Mouse (Mus musculus) gastrocnemius, adult 2 months (tissue): Measurements from ENCODE around the gene Slc10a7. TPM values are rescaled to one million over a fixed set of nuclear protein-coding genes. Genes with fewer than 3 reads are reported as not detected.
A peak's percentile ranks its signal among the peaks of the same experiment; 100 is the strongest.

ENCODE experiments used
- DNase-seq: peaks from one replicate; pipeline ENCODE4 v3.0.0; 2022
- H3K27ac ChIP-seq: fragments of 200-600 bp; 2 replicates; pipeline ENCODE4 v1.8.1; 2022; ENCODE audit warnings: mild to moderate bottlenecking
- H3K4me3 ChIP-seq: fragments of 200-600 bp; 2 replicates; pipeline ENCODE4 v1.8.1; 2022; ENCODE audit warnings: mild to moderate bottlenecking, moderate library complexity
- CTCF ChIP-seq: fragments of 200-600 bp; IDR thresholded peaks from 2 replicates; pipeline ENCODE4 v1.8.1; 2022; ENCODE audit warnings: antibody characterized with exemption, mild to moderate bottlenecking, moderate library complexity
- intact Hi-C: fragments of 180-260 bp; cut with DNase I; formaldehyde crosslinking; loops from one replicate; pipeline ENCODE4 v1.15.1; 2025
- total RNA-seq, 2 experiments: library from RNA; stranded (reverse); gene quantifications; 2 replicates each; pipeline ENCODE4 v1.2.3; 2021

Gene Slc10a7
- total RNA-seq, 2 experiments from 2014 or later: 6.7 to 6.9 TPM

DNA sequence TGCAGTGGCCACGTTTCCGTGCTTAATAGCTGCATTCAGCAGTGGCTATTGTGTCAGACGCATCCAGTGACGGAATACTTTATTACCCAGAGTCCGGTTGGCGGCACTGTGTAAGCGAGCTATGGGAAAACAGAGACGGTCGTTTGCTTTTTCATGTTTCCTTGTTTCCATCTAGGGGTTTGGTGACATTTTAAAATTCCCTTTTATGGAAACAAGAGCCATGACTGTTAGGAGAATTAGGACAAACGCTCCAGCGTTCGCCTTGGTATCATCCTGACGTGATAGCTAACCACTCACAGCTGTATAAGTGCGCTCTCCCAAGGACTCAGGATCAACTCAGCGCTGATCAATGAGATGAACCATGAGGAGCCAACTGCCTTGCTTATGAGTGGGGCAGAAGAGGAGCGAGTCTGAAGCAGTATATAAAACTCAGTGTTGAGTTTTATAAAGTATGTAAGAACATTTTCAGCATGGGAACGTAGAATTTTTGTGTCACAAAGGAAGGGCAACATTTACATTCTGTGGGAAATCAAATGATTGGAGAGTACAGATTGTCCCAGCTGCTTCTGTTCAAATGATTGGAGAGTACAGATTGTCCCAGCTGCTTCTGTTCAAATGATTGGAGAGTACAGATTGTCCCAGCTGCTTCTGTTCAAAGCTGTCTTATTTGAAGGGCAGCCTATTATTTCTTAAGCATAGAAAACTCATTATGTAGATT lies 125.5 kb downstream of the Slc10a7 start:
- Histone ChIP-seq H3K27ac (no peak overlapping the region), H3K4me3 (no peak overlapping the region; the same call in 1 of the 2 replicates)
- intact Hi-C loops: no loop called here
- TF ChIP-seq CTCF: no peak
- DNase-seq: no peak

DNA sequence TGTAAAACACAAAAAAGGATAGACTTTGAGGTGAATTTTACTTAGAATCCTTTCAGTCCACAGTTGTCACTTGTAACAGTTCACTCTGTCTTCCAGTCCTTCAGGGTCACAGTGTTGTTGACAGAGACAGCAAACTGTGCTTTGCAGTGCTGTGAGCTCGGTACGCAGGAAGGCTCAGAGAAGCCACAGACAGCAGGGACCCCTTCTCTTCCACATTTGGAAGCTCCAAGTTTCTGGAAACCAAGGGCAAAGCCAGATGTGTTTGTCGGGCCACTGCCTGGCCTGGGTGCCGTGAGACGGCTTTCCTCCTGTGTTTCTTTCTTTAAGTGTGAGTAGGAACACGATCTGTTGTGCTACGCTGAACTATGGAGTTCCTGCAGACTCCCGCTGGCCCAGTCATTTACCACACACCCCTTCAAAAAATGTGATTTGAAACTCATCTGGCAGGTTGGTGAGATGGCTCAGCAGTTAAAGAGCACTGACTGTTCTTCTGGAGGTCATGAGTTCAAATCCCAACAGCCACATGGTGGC lies 126.2 kb downstream of the Slc10a7 start:
- DNase-seq: no peak
- intact Hi-C loops: no loop called here
- no peak overlapping the region for H3K27ac ChIP-seq
- TF ChIP-seq CTCF: no peak
- H3K4me3 ChIP-seq: no peak overlapping the region

DNA sequence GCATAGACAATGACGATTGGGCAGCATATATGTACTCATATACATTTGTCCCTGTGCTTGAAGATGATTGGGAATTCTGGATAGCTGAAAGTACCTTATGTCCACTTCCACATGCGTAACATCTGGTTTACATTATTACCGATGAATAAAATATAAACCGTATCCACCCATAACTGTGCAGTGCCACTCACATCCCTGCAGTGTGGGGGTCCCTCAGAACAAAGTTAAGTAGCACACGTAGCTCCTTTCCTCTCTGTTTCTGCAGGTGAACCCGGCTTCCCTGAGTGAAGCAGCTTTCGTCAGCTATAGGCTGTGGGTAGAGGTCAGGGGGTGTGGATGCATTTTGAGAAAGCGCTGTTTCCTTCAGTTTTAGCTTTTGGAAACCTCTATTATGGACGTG lies 132.8 kb downstream of the Slc10a7 start:
- TF ChIP-seq CTCF: no peak
- DNase-seq: no peak
- Histone ChIP-seq H3K4me3 (no peak overlapping the region), H3K27ac (0 out of 2 replicates have a peak overlapping the region, but pooled peaks have one; percentile 9)
- intact Hi-C loops: loop anchor here (10.0 kb wide), 1 partner anchor 197 kb away; no protein-coding TSS in a partner anchor

DNA sequence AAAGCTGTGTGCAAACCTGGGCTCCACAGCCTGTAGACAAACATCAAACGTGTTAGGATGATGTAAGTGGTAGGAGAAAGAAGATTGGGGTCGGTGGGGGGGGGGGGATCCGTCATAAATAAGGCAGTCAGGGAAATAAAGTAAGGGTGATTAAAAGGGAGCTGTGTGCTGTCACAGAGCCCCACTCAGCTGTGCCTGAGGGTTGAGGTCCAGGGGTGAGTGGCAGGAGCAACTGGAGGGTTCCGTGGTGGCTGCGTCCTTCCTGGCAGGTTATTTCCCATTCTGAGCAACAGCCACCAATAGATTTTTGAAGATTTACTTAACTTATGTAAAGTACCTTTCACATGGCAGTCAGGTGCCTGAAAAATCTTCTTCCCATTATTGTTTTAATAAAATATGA lies 133.2 kb downstream of the Slc10a7 start:
- H3K4me3 ChIP-seq: no peak overlapping the region
- DNase-seq: peak; percentile 65
- H3K27ac ChIP-seq: peak overlapping the region; percentile 9; the same call in 1 of the 2 replicates
- no peak for TF ChIP-seq CTCF
- intact Hi-C loops: loop anchor here (10.0 kb wide), 1 partner anchor 198 kb away; no protein-coding TSS in a partner anchor

DNA sequence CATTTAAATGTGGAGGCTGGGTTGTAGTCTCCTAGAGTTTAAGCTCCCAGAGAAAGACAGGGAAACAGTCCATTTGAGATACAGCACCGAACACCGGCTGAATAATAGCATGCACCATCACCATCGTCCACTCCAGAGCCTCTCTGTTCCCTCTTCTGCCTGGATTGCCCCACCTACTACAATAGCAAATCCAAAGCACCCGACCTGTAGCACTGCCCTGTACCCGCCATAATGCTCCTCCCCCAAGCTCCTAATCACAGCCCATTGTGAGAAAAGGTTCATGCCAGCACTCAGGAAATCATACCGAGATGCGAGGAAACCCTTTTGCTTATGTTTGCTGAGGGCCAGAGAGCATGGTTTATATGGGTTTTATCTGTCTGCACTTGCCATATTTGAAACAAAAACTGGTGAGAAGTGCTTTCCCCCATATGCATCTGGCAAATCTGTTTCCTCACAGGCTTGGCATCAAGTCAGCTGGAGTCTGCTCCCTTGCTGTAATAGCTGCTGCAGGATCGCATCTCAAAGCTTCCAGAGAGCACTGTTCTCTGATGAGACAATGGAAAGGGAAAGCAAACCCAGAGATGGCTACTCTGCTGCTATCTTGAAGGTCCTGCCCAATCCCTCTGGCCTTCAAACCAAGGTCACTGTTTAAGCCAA lies 138.0 kb downstream of the Slc10a7 start:
- no peak for TF ChIP-seq CTCF
- H3K27ac ChIP-seq: no peak overlapping the region
- H3K4me3 ChIP-seq: 0 out of 2 replicates have a peak overlapping the region, but pooled peaks have one; percentile 9
- intact Hi-C loops: loop anchor here (5.0 to 10.0 kb wide), 2 partner anchors 140 to 202 kb away; partner anchors contain the start of genes Rbmxl1 and Slc10a7
- DNase-seq: peak; percentile 41

DNA sequence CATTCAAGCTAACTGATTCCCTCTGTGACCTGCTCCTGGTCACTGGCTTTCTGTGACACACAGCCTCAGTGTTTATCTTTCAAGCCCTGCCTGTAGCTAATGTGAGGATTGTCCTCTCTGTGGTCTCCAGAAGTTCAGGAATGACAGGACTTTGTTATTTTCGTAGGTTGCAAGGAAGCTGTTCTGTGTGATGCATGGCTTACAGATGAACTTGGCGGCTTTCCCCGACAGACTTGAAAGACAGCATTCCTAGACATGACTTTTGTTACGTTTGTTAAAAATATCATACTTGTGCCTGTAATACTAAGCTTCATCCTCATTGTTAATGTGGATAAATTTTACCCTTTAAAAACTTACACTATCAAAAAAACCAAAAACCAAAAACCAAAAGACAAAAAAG lies 138.7 kb downstream of the Slc10a7 start:
- TF ChIP-seq CTCF: no peak
- H3K4me3 ChIP-seq: no peak overlapping the region
- intact Hi-C loops: loop anchor here (5.0 to 10.0 kb wide), 2 partner anchors 141 to 203 kb away; partner anchors contain the start of genes Rbmxl1 and Slc10a7
- DNase-seq: no peak
- no peak overlapping the region for H3K27ac ChIP-seq

DNA sequence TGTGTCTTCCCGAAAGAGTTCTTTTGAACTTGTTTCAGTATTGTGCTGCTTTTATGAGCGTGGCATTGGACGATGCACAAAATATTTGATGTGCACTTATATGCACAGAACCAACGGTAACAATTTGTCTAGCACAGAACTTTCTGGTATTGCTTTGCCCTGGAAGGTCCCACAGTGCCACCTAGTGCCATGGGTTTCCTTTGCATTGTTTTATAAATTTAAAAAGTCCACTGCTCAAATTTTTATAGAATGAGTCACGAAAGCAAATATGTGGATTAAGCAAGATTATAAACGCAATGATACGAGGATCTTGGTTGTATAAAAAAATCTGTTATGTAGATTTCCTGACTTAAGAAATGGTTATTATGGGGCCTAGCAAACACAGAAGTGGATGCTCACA lies 139.8 kb downstream of the Slc10a7 start:
- Histone ChIP-seq H3K4me3 (no peak overlapping the region), H3K27ac (no peak overlapping the region)
- peak; percentile 87 for TF ChIP-seq CTCF
- intact Hi-C loops: loop anchor here (5.0 to 10.0 kb wide), 2 partner anchors 142 to 204 kb away; partner anchors contain the start of genes Rbmxl1 and Slc10a7
- DNase-seq: peak; percentile 69

DNA sequence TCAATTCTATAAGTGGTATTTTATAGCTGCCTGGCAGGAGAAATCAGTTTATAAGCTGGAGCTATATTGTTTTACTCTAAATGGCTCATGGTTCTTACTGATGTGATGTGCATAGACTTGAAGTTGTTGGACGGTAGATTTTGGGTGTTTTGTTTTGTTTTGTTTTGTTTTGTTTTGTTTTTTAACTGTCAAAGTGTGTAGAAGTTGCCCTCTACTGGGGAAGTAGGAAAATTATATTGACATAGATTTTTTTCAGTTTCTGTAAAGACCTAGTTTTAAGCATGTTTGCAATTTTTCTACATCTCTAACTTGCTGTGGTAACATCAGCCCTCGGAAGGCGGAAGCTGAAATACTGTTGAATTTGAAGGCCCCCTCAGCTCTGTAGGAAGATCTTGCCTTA lies 142.5 kb downstream of the Slc10a7 start:
- peak; percentile 33; the same call in 1 of the 2 replicates for TF ChIP-seq CTCF
- no peak overlapping the region for H3K27ac ChIP-seq
- intact Hi-C loops: loop anchor here (5.0 kb wide), 2 partner anchors 91 to 414 kb away; no protein-coding TSS in a partner anchor
- H3K4me3 ChIP-seq: no peak overlapping the region
- no peak for DNase-seq

DNA sequence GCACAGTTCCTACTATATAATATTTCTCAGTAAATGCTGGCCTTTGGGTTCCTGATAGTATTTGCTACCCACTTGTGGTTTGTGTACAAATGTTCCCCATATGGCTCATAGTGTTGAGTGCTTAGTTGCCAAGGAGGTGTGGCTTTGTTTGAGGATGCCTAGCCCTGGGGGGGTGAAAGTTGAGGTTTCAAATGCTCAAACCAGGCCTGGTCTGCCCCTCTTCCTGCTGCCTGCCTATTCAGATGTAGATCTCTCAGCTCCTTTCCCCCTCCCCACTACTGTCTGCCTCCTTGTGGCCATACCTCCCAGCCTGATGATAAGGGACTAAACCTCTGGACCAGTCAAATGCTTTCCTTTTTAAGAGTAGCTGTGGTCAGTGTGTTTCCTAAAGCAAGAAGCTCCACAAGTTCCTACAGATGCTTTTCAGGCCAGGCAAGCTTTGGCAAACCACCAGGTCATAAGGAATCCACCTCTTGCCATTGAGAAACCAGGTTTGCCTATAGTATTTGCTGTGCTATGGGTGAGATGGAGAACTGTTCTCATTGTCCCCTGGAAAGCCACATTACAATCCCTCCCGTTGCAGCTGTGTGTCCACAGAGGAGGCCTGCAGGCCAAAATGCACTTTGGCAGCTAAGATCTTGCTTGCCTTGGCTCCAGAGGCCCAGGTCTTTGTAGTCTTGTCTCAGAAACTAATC lies 146.4 kb downstream of the Slc10a7 start:
- no peak for TF ChIP-seq CTCF
- DNase-seq: no peak
- H3K4me3 ChIP-seq: no peak overlapping the region
- no peak overlapping the region for H3K27ac ChIP-seq
- intact Hi-C loops: no loop called here

DNA sequence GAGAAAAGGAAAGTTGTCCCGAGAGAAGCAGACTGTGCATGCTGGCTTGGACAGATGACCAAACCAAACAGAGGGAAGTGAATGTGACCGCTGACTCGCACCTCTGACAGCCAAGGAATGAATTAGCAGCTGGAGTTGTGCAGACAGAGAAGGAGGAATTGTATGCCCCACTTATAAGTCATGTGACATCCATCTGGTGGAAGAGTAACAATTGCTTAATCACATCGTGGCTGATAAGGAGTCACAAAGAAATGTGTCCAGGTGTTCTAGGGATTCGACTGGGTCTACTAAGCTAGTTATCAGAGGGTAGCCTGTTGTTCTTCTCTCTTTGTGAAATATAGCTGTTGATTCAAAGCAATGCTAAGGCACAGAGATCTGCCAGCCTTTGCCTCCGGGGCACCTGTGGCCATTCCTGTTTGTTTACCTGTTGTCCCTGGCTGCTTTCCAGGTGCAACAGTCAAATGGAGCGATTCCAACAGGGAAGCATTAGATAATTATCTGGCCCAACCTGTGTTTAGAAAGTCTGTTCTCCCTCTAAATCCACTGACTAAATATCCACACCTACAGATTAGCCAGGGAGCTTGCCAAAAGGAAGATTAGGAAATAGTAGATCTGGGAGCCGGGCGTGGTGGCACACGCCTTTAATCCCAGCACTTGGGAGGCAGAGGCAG lies 147.7 kb downstream of the Slc10a7 start:
- Histone ChIP-seq H3K27ac (no peak overlapping the region), H3K4me3 (no peak overlapping the region)
- intact Hi-C loops: no loop called here
- no peak for DNase-seq
- TF ChIP-seq CTCF: no peak

DNA sequence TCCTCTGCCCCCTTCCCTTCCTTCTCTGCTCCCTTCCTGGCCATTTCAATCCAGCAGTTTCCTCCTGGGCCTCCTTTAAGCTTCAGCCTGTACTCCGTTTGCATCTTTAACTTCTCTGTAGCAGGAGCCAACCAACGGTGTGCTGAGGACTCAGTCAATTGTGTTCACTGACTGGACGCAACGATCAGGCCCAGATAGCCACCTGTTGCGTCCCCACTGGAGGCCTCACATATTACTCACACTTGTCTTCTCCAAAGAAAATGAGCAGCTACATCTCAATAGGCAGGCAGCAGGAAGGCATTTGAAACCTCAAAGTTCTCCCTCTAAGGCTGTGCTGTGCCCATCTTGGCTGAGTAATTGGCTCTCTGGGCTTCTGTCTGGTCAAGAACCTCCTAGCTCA lies 149.0 kb downstream of the Slc10a7 start:
- intact Hi-C loops: no loop called here
- Histone ChIP-seq H3K27ac (no peak overlapping the region), H3K4me3 (no peak overlapping the region)
- TF ChIP-seq CTCF: no peak
- no peak for DNase-seq
